Mouse (Mus musculus) limb, embryonic 14.5 days (tissue): ENCODE results near the gene Myo15. TPM values are rescaled to one million over a fixed set of nuclear protein-coding genes. Genes with fewer than 3 reads are reported as not detected.
"Not testable (repeated sequence)": the region's sequence is repeated elsewhere in the genome, so short reads cannot be mapped to it uniquely, and the experiment has no call there.

Source experiments
- ATAC-seq: fragments of 200-750 bp; cut with Nextera tagmentation; 2 replicates; pipeline ENCODE4 v1.8.0; 2017; ENCODE audit warnings: low read depth, moderate number of reproducible peaks, moderate TSS enrichment; ENCODE audit not compliant: low FRiP score
- DNase-seq: peaks from one replicate; pipeline ENCODE4 v3.0.0-alpha.2; 2015; ENCODE audit warnings: low spot score
- H3K27ac ChIP-seq: fragments of 300-500 bp; sonication (generic); replicated peaks from 2 replicates; pipeline ENCODE4 v1.5.1; 2014; ENCODE audit warnings: low read depth, mild to moderate bottlenecking, low read length, moderate library complexity, mixed read lengths
- H3K27me3 ChIP-seq: fragments of 300-500 bp; sonication (generic); 2 replicates; pipeline ENCODE4 v1.6.1; 2014; ENCODE audit warnings: low read length, mixed read lengths; ENCODE audit not compliant: control insufficient read depth, insufficient read depth
- H3K36me3 ChIP-seq: fragments of 300-500 bp; sonication (generic); 2 replicates; pipeline ENCODE4 v1.6.1; 2014; ENCODE audit warnings: mild to moderate bottlenecking, low read length, moderate library complexity, mixed read lengths; ENCODE audit not compliant: control insufficient read depth, insufficient read depth
- H3K4me1 ChIP-seq: fragments of 300-500 bp; sonication (generic); 2 replicates; pipeline ENCODE4 v1.6.1; 2014; ENCODE audit warnings: antibody characterized with exemption, low read length, mixed read lengths; ENCODE audit not compliant: control insufficient read depth, insufficient read depth
- H3K4me2 ChIP-seq: fragments of 300-500 bp; sonication (generic); replicated peaks from 2 replicates; pipeline ENCODE4 v1.6.1; 2014; ENCODE audit warnings: low read depth, mild to moderate bottlenecking, low read length, moderate library complexity; ENCODE audit not compliant: severe bottlenecking
- H3K4me3 ChIP-seq: fragments of 300-500 bp; sonication (generic); replicated peaks from 2 replicates; pipeline ENCODE4 v1.5.1; 2014; ENCODE audit warnings: low read length
- H3K9ac ChIP-seq: fragments of 300-500 bp; sonication (generic); 2 replicates; pipeline ENCODE4 v1.6.1; 2014; ENCODE audit warnings: mild to moderate bottlenecking, low read depth, low read length, moderate library complexity; ENCODE audit not compliant: severe bottlenecking
- H3K9me3 ChIP-seq: fragments of 300-500 bp; sonication (generic); 2 replicates; pipeline ENCODE4 v1.6.1; 2016; ENCODE audit warnings: low read length; ENCODE audit not compliant: control insufficient read depth
- POLR2A ChIP-seq: fragments of 200-500 bp; IDR thresholded peaks from 2 replicates; pipeline ENCODE4 v1.8.0; 2012; ENCODE audit warnings: inconsistent platforms, mild to moderate bottlenecking, moderate library complexity, borderline replicate concordance; ENCODE audit not compliant: insufficient read depth, insufficient read length; ENCODE audit errors: extremely low read depth
- WGBS: fragments of 180-500 bp; shearing (Covaris S2); extraction: QIAGEN DNeasy Blood & Tissue Kit; methylation state at CpG from one replicate; pipeline ENCODE4 v1.1.7; 2014; 5-methylcytosine and 5-hydroxymethylcytosine counted together
- polyA plus RNA-seq, 2 experiments: library from polyadenylated mRNA; depleted of rRNA in 1 of 2; stranded (reverse) in 1 of 2; unstranded in 1 of 2; fragments of >200 nt; fragmentation: Nextera tagmentation in 1 of 2; extraction: Ambion mirVana in 1 of 2; gene quantifications; 2 replicates each; pipeline versions ENCODE4 v1.2.1 to v1.2.3; 2012 to 2014

Myo15 gene
- polyA plus RNA-seq, 2 experiments, result 0.54 to 1.4 TPM

- Histone ChIP-seq H3K9me3 (no peaks in the 10 kb centered on the region), H3K4me2 (no peak overlapping the region), H3K36me3 (peaks cover 67% of the 10 kb centered on the region), H3K4me3 (no peak overlapping the region), H3K4me1 (peaks cover 17% of the 10 kb centered on the region), H3K9ac (no peak overlapping the region), H3K27ac (no peak overlapping the region), H3K27me3 (no peaks in the 10 kb centered on the region)
- DNase-seq (no peak), ATAC-seq (no peak)
- 65% methylated on average over 4 of the region's 4 CpGs for WGBS
- no peak for TF ChIP-seq POLR2A
Observed at GRCm38 (mm10) chr11:60545433-60545832, 76.3 kb downstream of the Myo15 start.

- Histone ChIP-seq H3K4me2 (no peak overlapping the region), H3K4me3 (no peak overlapping the region), H3K4me1 (peaks cover 8% of the 10 kb centered on the region), H3K36me3 (peaks cover 80% of the 10 kb centered on the region), H3K27ac (no peak overlapping the region), H3K9ac (no peak overlapping the region), H3K27me3 (no peaks in the 10 kb centered on the region), H3K9me3 (no peaks in the 10 kb centered on the region)
- TF ChIP-seq POLR2A, result no peak
- WGBS, result 90% methylated on average over 3 of the region's 3 CpGs
- ATAC-seq, result no peak
- DNase-seq, result no peak
Observed at GRCm38 (mm10) chr11:60548112-60548511, 79.0 kb downstream of the Myo15 start.

DNA sequence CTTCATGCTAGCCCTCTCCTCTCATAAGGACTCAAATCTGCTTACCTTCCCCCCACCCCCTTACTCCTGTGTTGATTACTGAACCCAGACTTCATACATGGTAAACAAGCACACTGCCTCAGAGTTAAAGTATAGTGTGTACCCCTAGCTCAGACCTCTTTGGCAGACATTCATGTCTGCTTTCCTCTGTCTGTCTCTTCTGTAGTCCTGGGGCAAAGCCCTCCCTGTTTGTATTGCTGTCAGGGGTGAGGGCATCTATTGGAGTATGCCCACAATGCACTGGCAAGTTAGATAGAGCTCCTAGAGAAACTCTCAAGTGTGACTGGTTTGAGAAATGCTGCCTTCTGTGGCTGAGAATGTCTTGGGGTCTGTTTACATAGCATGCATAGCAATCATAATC lies 84.0 kb downstream of the Myo15 start:
- no peak for TF ChIP-seq POLR2A
- no peak overlapping the region for H3K27ac ChIP-seq
- no peak overlapping the region for H3K9ac ChIP-seq
- H3K4me1 ChIP-seq, result no peaks in the 10 kb centered on the region
- ATAC-seq (no peak), DNase-seq (no peak)
- peaks cover 91% of the 10 kb centered on the region for H3K36me3 ChIP-seq
- H3K27me3 ChIP-seq, result no peaks in the 10 kb centered on the region
- H3K4me2 ChIP-seq, result no peak overlapping the region
- H3K9me3 ChIP-seq, result no peaks in the 10 kb centered on the region
- no peak overlapping the region for H3K4me3 ChIP-seq

GRCm38 (mm10) chr11:60557675-60558074 lies 88.5 kb downstream of the Myo15 start:
- peaks cover 67% of the 10 kb centered on the region for H3K36me3 ChIP-seq
- no peaks in the 10 kb centered on the region for H3K4me1 ChIP-seq
- no peak overlapping the region for H3K4me3 ChIP-seq
- H3K9me3 ChIP-seq, result no peaks in the 10 kb centered on the region
- no peak overlapping the region for H3K4me2 ChIP-seq
- ATAC-seq, result no peak
- H3K9ac ChIP-seq, result no peak overlapping the region
- no peak for TF ChIP-seq POLR2A
- no peak overlapping the region for H3K27ac ChIP-seq
- DNase-seq, result no peak
- 92% methylated on average over 3 of the region's 3 CpGs for WGBS
- no peaks in the 10 kb centered on the region for H3K27me3 ChIP-seq

GRCm38 (mm10) chr11:60559342-60559741 lies 90.2 kb downstream of the Myo15 start:
- H3K4me3 ChIP-seq, result no peak overlapping the region
- no peak overlapping the region for H3K27ac ChIP-seq
- H3K9me3 ChIP-seq, result no peaks in the 10 kb centered on the region
- no peaks in the 10 kb centered on the region for H3K4me1 ChIP-seq
- WGBS, result 12% methylated on average over 3 of the region's 3 CpGs
- no peaks in the 10 kb centered on the region for H3K27me3 ChIP-seq
- H3K4me2 ChIP-seq, result no peak overlapping the region
- ATAC-seq (peak; percentile 50; the same call in 1 of the 2 replicates), DNase-seq (peak; percentile 47)
- no peak for TF ChIP-seq POLR2A
- H3K36me3 ChIP-seq, result peaks cover 50% of the 10 kb centered on the region
- H3K9ac ChIP-seq, result no peak overlapping the region

GRCm38 (mm10) chr11:60574006-60574405 lies 104.9 kb downstream of the Myo15 start:
- DNase-seq, H3K27me3 ChIP-seq, H3K4me2 ChIP-seq, H3K9me3 ChIP-seq, H3K4me1 ChIP-seq, H3K9ac ChIP-seq, H3K4me3 ChIP-seq, H3K36me3 ChIP-seq, H3K27ac ChIP-seq, ATAC-seq: not testable (repeated sequence)
- WGBS, result 74% methylated on average over 8 of the region's 12 CpGs

Other genes starting within 250 kb of the Myo15 start
- 96.5 and 147 TPM in 2 replicates for gene Srebf1, start 246.8 kb upstream of the Myo15 start, polyA plus RNA-seq (2012; rRNA removed)
- gene Srebf1, start 246.8 kb upstream of the Myo15 start, polyA plus RNA-seq (2014; fragmentation: Nextera tagmentation; extraction: Ambion mirVana), result 77.1 and 80.7 TPM in 2 replicates
- 36.0 and 49.8 TPM in 2 replicates for gene Tom1l2, start 116.4 kb upstream of the Myo15 start, polyA plus RNA-seq (2012; rRNA removed)
- gene Tom1l2, start 116.4 kb upstream of the Myo15 start, polyA plus RNA-seq (2014; fragmentation: Nextera tagmentation; extraction: Ambion mirVana), result 21.5 and 22.4 TPM in 2 replicates
- 1.9 and 2.5 TPM in 2 replicates for gene Drc3, start 116.0 kb upstream of the Myo15 start, polyA plus RNA-seq (2012; rRNA removed)
- gene Drc3, start 116.0 kb upstream of the Myo15 start, polyA plus RNA-seq (2014; fragmentation: Nextera tagmentation; extraction: Ambion mirVana), result 1.3 and 2.9 TPM in 2 replicates
- 20.5 and 22.4 TPM in 2 replicates for gene Gid4, start 52.2 kb upstream of the Myo15 start, polyA plus RNA-seq (2012; rRNA removed)
- gene Gid4, start 52.2 kb upstream of the Myo15 start, polyA plus RNA-seq (2014; fragmentation: Nextera tagmentation; extraction: Ambion mirVana), result 28.5 and 30.2 TPM in 2 replicates
- gene Atpaf2, start 50.9 kb upstream of the Myo15 start, polyA plus RNA-seq (2012; rRNA removed), result 38.0 and 46.2 TPM in 2 replicates
- gene Atpaf2, start 50.9 kb upstream of the Myo15 start, polyA plus RNA-seq (2014; fragmentation: Nextera tagmentation; extraction: Ambion mirVana), result 47.0 and 50.1 TPM in 2 replicates
- gene Drg2, start 14.7 kb upstream of the Myo15 start, polyA plus RNA-seq (2012; rRNA removed), result 86.1 and 92.6 TPM in 2 replicates
- gene Drg2, start 14.7 kb upstream of the Myo15 start, polyA plus RNA-seq (2014; fragmentation: Nextera tagmentation; extraction: Ambion mirVana), result 107 and 111 TPM in 2 replicates
- gene Alkbh5, start 67.0 kb downstream of the Myo15 start, polyA plus RNA-seq (2012; rRNA removed), result 19.3 and 24.0 TPM in 2 replicates
- 30.2 and 31.9 TPM in 2 replicates for gene Alkbh5, start 67.0 kb downstream of the Myo15 start, polyA plus RNA-seq (2014; fragmentation: Nextera tagmentation; extraction: Ambion mirVana)
- gene Llgl1, start 230.4 kb downstream of the Myo15 start, polyA plus RNA-seq (2012; rRNA removed), result 97.9 and 141 TPM in 2 replicates
- gene Llgl1, start 230.4 kb downstream of the Myo15 start, polyA plus RNA-seq (2014; fragmentation: Nextera tagmentation; extraction: Ambion mirVana), result 61.6 and 69.5 TPM in 2 replicates